Mouse (Mus musculus) heart, embryonic 13.5 days (tissue): ENCODE results near the gene Adh7. TPM values are rescaled to one million over a fixed set of nuclear protein-coding genes. Genes with fewer than 3 reads are reported as not detected.

Experiments
- ATAC-seq: fragments of 200-750 bp; cut with Nextera tagmentation; 2 replicates; pipeline ENCODE4 v1.8.0; 2017; ENCODE audit warnings: moderate TSS enrichment; ENCODE audit not compliant: insufficient number of reproducible peaks, low FRiP score, low TSS enrichment; ENCODE audit errors: extremely low read depth
- H3K27ac ChIP-seq: fragments of 300-500 bp; sonication (generic); replicated peaks from 2 replicates; pipeline ENCODE4 v1.5.1; 2015; ENCODE audit warnings: moderate library complexity, mild to moderate bottlenecking, inconsistent platforms
- H3K27me3 ChIP-seq: fragments of 300-500 bp; sonication (generic); replicated peaks from 2 replicates; pipeline ENCODE4 v1.6.1; 2015; ENCODE audit warnings: mild to moderate bottlenecking, inconsistent platforms
- H3K36me3 ChIP-seq: fragments of 300-500 bp; sonication (generic); 2 replicates; pipeline ENCODE4 v1.6.1; 2015; ENCODE audit warnings: mild to moderate bottlenecking, inconsistent platforms
- H3K4me1 ChIP-seq: fragments of 300-500 bp; sonication (generic); 2 replicates; pipeline ENCODE4 v1.6.1; 2015; ENCODE audit warnings: inconsistent platforms
- H3K4me2 ChIP-seq: fragments of 300-500 bp; sonication (generic); 2 replicates; pipeline ENCODE4 v1.6.1; 2015; ENCODE audit warnings: inconsistent platforms, mild to moderate bottlenecking, moderate library complexity
- H3K4me3 ChIP-seq: fragments of 300-500 bp; sonication (generic); 2 replicates; pipeline ENCODE4 v1.5.1; 2015; ENCODE audit warnings: moderate library complexity, mild to moderate bottlenecking, inconsistent platforms
- H3K9ac ChIP-seq: fragments of 300-500 bp; sonication (generic); 2 replicates; pipeline ENCODE4 v1.6.1; 2015; ENCODE audit warnings: inconsistent platforms, mild to moderate bottlenecking, moderate library complexity
- H3K9me3 ChIP-seq: fragments of 300-500 bp; sonication (generic); 2 replicates; pipeline ENCODE4 v1.6.1; 2016; ENCODE audit warnings: inconsistent platforms
- WGBS: fragments of 180-500 bp; shearing (Covaris S2); methylation state at CpG from one replicate; pipeline ENCODE4 v1.1.7; 2015; ENCODE audit warnings: mixed read lengths; 5-methylcytosine and 5-hydroxymethylcytosine counted together
- polyA plus RNA-seq: library from polyadenylated mRNA; unstranded; fragments of >200 nt; fragmentation: Nextera tagmentation; extraction: Ambion mirVana; gene quantifications from 2 replicates; pipeline ENCODE4 v1.2.1, GENCODE M21; 2015

The Adh7 gene
- polyA plus RNA-seq, 1 experiment from 2014 or later: 0.11 TPM

- Histone ChIP-seq H3K4me3 (no peak overlapping the region), H3K9me3 (no peaks in the 10 kb centered on the region), H3K36me3 (no peaks in the 10 kb centered on the region), H3K9ac (no peak overlapping the region), H3K4me1 (peaks cover 5% of the 10 kb centered on the region; the same call in 1 of the 2 replicates), H3K27ac (no peak overlapping the region), H3K27me3 (no peaks in the 10 kb centered on the region), H3K4me2 (no peak overlapping the region)
- ATAC-seq: no peak
- WGBS: 74% methylated on average over 7 of the region's 7 CpGs
Observed at GRCm38 (mm10) chr3:138225331-138225730, 7.8 kb downstream of the Adh7 start.

GRCm38 (mm10) chr3:138225853-138226252, 8.3 kb downstream of the Adh7 start:
- WGBS: 41% methylated on average over 7 of the region's 7 CpGs
- ATAC-seq: no peak
- no peak overlapping the region for H3K4me2 ChIP-seq
- no peaks in the 10 kb centered on the region for H3K36me3 ChIP-seq
- H3K27me3 ChIP-seq: no peaks in the 10 kb centered on the region
- no peak overlapping the region for H3K9ac ChIP-seq
- H3K4me3 ChIP-seq: no peak overlapping the region
- peaks cover 5% of the 10 kb centered on the region; the same call in 1 of the 2 replicates for H3K4me1 ChIP-seq
- no peaks in the 10 kb centered on the region for H3K9me3 ChIP-seq
- H3K27ac ChIP-seq: no peak overlapping the region; the same call in 1 of the 2 replicates

- H3K4me1 ChIP-seq: peaks cover 5% of the 10 kb centered on the region; the same call in 1 of the 2 replicates
- no peaks in the 10 kb centered on the region for H3K27me3 ChIP-seq
- no peak overlapping the region for H3K4me2 ChIP-seq
- 86% methylated on average over 6 of the region's 6 CpGs for WGBS
- no peaks in the 10 kb centered on the region for H3K9me3 ChIP-seq
- no peak for ATAC-seq
- no peak overlapping the region for H3K4me3 ChIP-seq
- H3K27ac ChIP-seq: no peak overlapping the region
- no peaks in the 10 kb centered on the region for H3K36me3 ChIP-seq
- H3K9ac ChIP-seq: no peak overlapping the region
Observed at GRCm38 (mm10) chr3:138226476-138226875, 8.9 kb downstream of the Adh7 start.

GRCm38 (mm10) chr3:138227082-138227481, 9.5 kb downstream of the Adh7 start:
- Histone ChIP-seq H3K36me3 (no peaks in the 10 kb centered on the region), H3K4me2 (no peak overlapping the region), H3K9me3 (no peaks in the 10 kb centered on the region), H3K4me1 (peaks cover 5% of the 10 kb centered on the region; the same call in 1 of the 2 replicates), H3K4me3 (no peak overlapping the region), H3K27me3 (no peaks in the 10 kb centered on the region), H3K27ac (no peak overlapping the region), H3K9ac (no peak overlapping the region)
- WGBS: 94% methylated on average over 2 of the region's 2 CpGs
- no peak for ATAC-seq

- Histone ChIP-seq H3K36me3 (no peaks in the 10 kb centered on the region), H3K4me2 (no peak overlapping the region), H3K9me3 (no peaks in the 10 kb centered on the region), H3K27me3 (no peaks in the 10 kb centered on the region), H3K4me3 (no peak overlapping the region), H3K4me1 (peaks cover 5% of the 10 kb centered on the region; the same call in 1 of the 2 replicates), H3K27ac (no peak overlapping the region), H3K9ac (no peak overlapping the region)
- ATAC-seq: no peak
- WGBS: 81% methylated on average over 8 of the region's 8 CpGs
Observed at GRCm38 (mm10) chr3:138227782-138228181, 10.2 kb downstream of the Adh7 start.

- no peaks in the 10 kb centered on the region for H3K27me3 ChIP-seq
- H3K4me1 ChIP-seq: peaks cover 5% of the 10 kb centered on the region; the same call in 1 of the 2 replicates
- no peaks in the 10 kb centered on the region for H3K9me3 ChIP-seq
- no peak overlapping the region for H3K4me3 ChIP-seq
- no peaks in the 10 kb centered on the region for H3K36me3 ChIP-seq
- H3K27ac ChIP-seq: no peak overlapping the region
- 77% methylated on average over 1 of the region's 1 CpGs for WGBS
- no peak for ATAC-seq
- no peak overlapping the region for H3K9ac ChIP-seq
- H3K4me2 ChIP-seq: no peak overlapping the region
Observed at GRCm38 (mm10) chr3:138229448-138229847, 11.9 kb downstream of the Adh7 start.

- ATAC-seq: no peak
- H3K4me1 ChIP-seq: peaks cover 5% of the 10 kb centered on the region; the same call in 1 of the 2 replicates
- no peak overlapping the region for H3K27ac ChIP-seq
- H3K36me3 ChIP-seq: no peaks in the 10 kb centered on the region
- H3K4me3 ChIP-seq: no peak overlapping the region
- no peak overlapping the region for H3K9ac ChIP-seq
- no peak overlapping the region for H3K4me2 ChIP-seq
- WGBS: 78% methylated on average over 3 of the region's 3 CpGs
- no peaks in the 10 kb centered on the region for H3K27me3 ChIP-seq
- no peaks in the 10 kb centered on the region for H3K9me3 ChIP-seq
Observed at GRCm38 (mm10) chr3:138230266-138230665, 12.7 kb downstream of the Adh7 start.

- no peak for ATAC-seq
- no peak overlapping the region for H3K9ac ChIP-seq
- 78% methylated on average over 2 of the region's 2 CpGs for WGBS
- no peaks in the 10 kb centered on the region for H3K9me3 ChIP-seq
- no peaks in the 10 kb centered on the region for H3K36me3 ChIP-seq
- no peaks in the 10 kb centered on the region for H3K4me1 ChIP-seq
- no peak overlapping the region for H3K27ac ChIP-seq
- no peak overlapping the region for H3K4me3 ChIP-seq
- no peak overlapping the region for H3K4me2 ChIP-seq
- H3K27me3 ChIP-seq: no peaks in the 10 kb centered on the region
Observed at GRCm38 (mm10) chr3:138231531-138231930, 14.0 kb downstream of the Adh7 start.

GRCm38 (mm10) chr3:138236546-138237163, 19.1 kb downstream of the Adh7 start:
- Histone ChIP-seq H3K27me3 (no peaks in the 10 kb centered on the region), H3K36me3 (no peaks in the 10 kb centered on the region), H3K9me3 (no peaks in the 10 kb centered on the region), H3K9ac (no peak overlapping the region), H3K4me3 (no peak overlapping the region), H3K4me2 (no peak overlapping the region), H3K4me1 (no peaks in the 10 kb centered on the region), H3K27ac (no peak overlapping the region)
- 69% methylated on average over 11 of the region's 11 CpGs for WGBS
- ATAC-seq: no peak

- no peaks in the 10 kb centered on the region for H3K4me1 ChIP-seq
- WGBS: 64% methylated on average over 10 of the region's 10 CpGs
- H3K4me3 ChIP-seq: no peak overlapping the region
- no peaks in the 10 kb centered on the region for H3K27me3 ChIP-seq
- no peaks in the 10 kb centered on the region for H3K36me3 ChIP-seq
- ATAC-seq: no peak
- no peaks in the 10 kb centered on the region for H3K9me3 ChIP-seq
- no peak overlapping the region for H3K27ac ChIP-seq
- no peak overlapping the region for H3K4me2 ChIP-seq
- no peak overlapping the region for H3K9ac ChIP-seq
Observed at GRCm38 (mm10) chr3:138238046-138238445, 20.5 kb downstream of the Adh7 start.

GRCm38 (mm10) chr3:138239461-138239860, 21.9 kb downstream of the Adh7 start:
- WGBS: 80% methylated on average over 6 of the region's 6 CpGs

GRCm38 (mm10) chr3:138240411-138240810, 22.9 kb downstream of the Adh7 start:
- WGBS: 72% methylated on average over 3 of the region's 3 CpGs
- H3K27me3 ChIP-seq: no peaks in the 10 kb centered on the region
- ATAC-seq: no peak
- H3K9me3 ChIP-seq: no peaks in the 10 kb centered on the region
- H3K27ac ChIP-seq: no peak overlapping the region
- no peaks in the 10 kb centered on the region for H3K4me1 ChIP-seq
- no peak overlapping the region for H3K4me2 ChIP-seq
- H3K4me3 ChIP-seq: no peak overlapping the region
- no peaks in the 10 kb centered on the region for H3K36me3 ChIP-seq
- H3K9ac ChIP-seq: no peak overlapping the region

More at GRCm38 (mm10) chr3:138239461-138239860, 21.9 kb downstream of the Adh7 start:
- H3K36me3 ChIP-seq: no peaks in the 10 kb centered on the region
- ATAC-seq: no peak
- H3K4me3 ChIP-seq: no peak overlapping the region
- no peaks in the 10 kb centered on the region for H3K4me1 ChIP-seq
- no peaks in the 10 kb centered on the region for H3K9me3 ChIP-seq
- H3K4me2 ChIP-seq: no peak overlapping the region
- H3K27ac ChIP-seq: no peak overlapping the region
- no peaks in the 10 kb centered on the region for H3K27me3 ChIP-seq
- H3K9ac ChIP-seq: no peak overlapping the region
